ENCODE assay signal across 9 mouse cellular contexts in the genomic region with DNA sequence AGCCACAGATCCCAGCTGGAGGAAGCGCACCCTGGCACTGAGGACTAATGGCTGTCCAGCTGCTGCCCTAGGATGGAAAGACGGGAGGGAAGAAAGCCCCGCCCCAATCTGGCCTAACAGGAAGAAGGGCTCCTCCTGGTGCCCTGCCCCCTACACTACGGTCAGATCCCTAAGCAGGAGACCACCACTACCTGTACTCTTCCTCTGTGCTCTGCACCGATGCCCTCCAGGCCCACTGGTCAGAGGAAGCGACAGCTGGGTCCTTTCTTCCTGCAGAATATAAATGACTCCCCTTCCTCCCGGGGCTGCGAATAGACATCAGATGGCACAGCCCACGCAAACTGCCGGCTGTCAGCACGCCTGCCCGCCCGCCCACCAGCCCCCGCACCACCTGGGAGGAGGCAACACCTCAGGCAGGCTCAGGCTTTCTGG. TPM values are rescaled to one million over a fixed set of nuclear protein-coding genes. Genes with fewer than 3 reads are reported as not detected.
DNase-seq lines count a peak whose midpoint lies in the region; ATAC-seq lines count a peak whose summit lies in the region.
"Had no signal": no experiment of that assay in that cellular context is flagged by ENCODE, and none has a peak within 500 bp of the region (broad histone marks: within the 10 kb centered on the region; RNA-seq: fewer than 3 reads in every experiment).

No protein-coding gene starts in this region.

- 4% methylated on average over 14 of the region's 14 CpGs for WGBS in kidney, embryonic 16.5 days
- 22% methylated on average over 14 of the region's 14 CpGs for WGBS in embryonic facial prominence, embryonic 12.5 days
- WGBS in hindbrain, embryonic 12.5 days = 20% methylated on average over 14 of the region's 14 CpGs
- WGBS in midbrain, embryonic 14.5 days = 13% methylated on average over 14 of the region's 14 CpGs

- ATAC-seq in kidney, embryonic 16.5 days (ENCODE audit: low FRiP score, low TSS enrichment) = peak; percentile 59
- no peak for ATAC-seq in embryonic facial prominence, embryonic 12.5 days (ENCODE audit: insufficient number of reproducible peaks, insufficient read depth, low FRiP score, low TSS enrichment)
- peak; percentile 59 for ATAC-seq in hindbrain, embryonic 12.5 days (ENCODE audit: low FRiP score)
- ATAC-seq in midbrain, embryonic 14.5 days (ENCODE audit: low FRiP score, low TSS enrichment) = peak; percentile 38

- no peaks in the 10 kb centered on the region for H3K27me3 ChIP-seq in kidney, embryonic 16.5 days (ENCODE audit: insufficient read depth, low read length)
- no peaks in the 10 kb centered on the region for H3K27me3 ChIP-seq in embryonic facial prominence, embryonic 12.5 days
- H3K27me3 ChIP-seq in hindbrain, embryonic 12.5 days = no peaks in the 10 kb centered on the region
- no peaks in the 10 kb centered on the region for H3K27me3 ChIP-seq in midbrain, embryonic 14.5 days (ENCODE audit: control insufficient read depth, insufficient read depth, low read length)

- H3K36me3 ChIP-seq in kidney, embryonic 16.5 days (ENCODE audit: insufficient read depth, low read length) = no peaks in the 10 kb centered on the region
- H3K36me3 ChIP-seq in embryonic facial prominence, embryonic 12.5 days = no peaks in the 10 kb centered on the region; the same call in 1 of the 2 replicates
- peaks cover 18% of the 10 kb centered on the region; the same call in 1 of the 2 replicates for H3K36me3 ChIP-seq in hindbrain, embryonic 12.5 days
- peaks cover 19% of the 10 kb centered on the region for H3K36me3 ChIP-seq in midbrain, embryonic 14.5 days (ENCODE audit: control insufficient read depth, insufficient read depth, low read length)

- peaks cover 42% of the 10 kb centered on the region for H3K4me1 ChIP-seq in kidney, embryonic 16.5 days (ENCODE audit: insufficient read depth, low read length)
- peaks cover 26% of the 10 kb centered on the region for H3K4me1 ChIP-seq in embryonic facial prominence, embryonic 12.5 days
- H3K4me1 ChIP-seq in hindbrain, embryonic 12.5 days = peaks cover 44% of the 10 kb centered on the region
- peaks cover 22% of the 10 kb centered on the region for H3K4me1 ChIP-seq in midbrain, embryonic 14.5 days (ENCODE audit: control insufficient read depth, insufficient read depth, low read length)

- intact Hi-C loops in left cerebral cortex, postnatal 14 days (cut with DNase I) = no loop called here

- peak overlapping the region; percentile 61 for H3K27ac ChIP-seq in kidney, embryonic 16.5 days (ENCODE audit: low read length)
- H3K27ac ChIP-seq in embryonic facial prominence, embryonic 12.5 days = 0 out of 2 replicates have a peak overlapping the region, but pooled peaks have one; percentile 6
- peak overlapping the region; percentile 82 for H3K27ac ChIP-seq in hindbrain, embryonic 12.5 days
- H3K27ac ChIP-seq in midbrain, embryonic 14.5 days (replicated peaks; ENCODE audit: low read depth, low read length) = peak overlapping the region; percentile 74

- peak overlapping the region; percentile 11; the same call in 1 of the 2 replicates for H3K4me3 ChIP-seq in kidney, embryonic 16.5 days (ENCODE audit: low read length)
- no peak overlapping the region for H3K4me3 ChIP-seq in embryonic facial prominence, embryonic 12.5 days
- H3K4me3 ChIP-seq in hindbrain, embryonic 12.5 days = no peak overlapping the region
- no peak overlapping the region for H3K4me3 ChIP-seq in midbrain, embryonic 14.5 days (replicated peaks; ENCODE audit: low read depth, low read length)

- peak overlapping the region; percentile 48 for H3K4me2 ChIP-seq in kidney, embryonic 16.5 days (replicated peaks; ENCODE audit: low read depth, low read length)
- H3K4me2 ChIP-seq in embryonic facial prominence, embryonic 12.5 days (replicated peaks) = no peak overlapping the region; the same call in 1 of the 2 replicates
- H3K4me2 ChIP-seq in hindbrain, embryonic 12.5 days (replicated peaks) = peak overlapping the region; percentile 35
- H3K4me2 ChIP-seq in midbrain, embryonic 14.5 days (ENCODE audit: low read length) = peak overlapping the region; percentile 40; the same call in 1 of the 2 replicates

- no peaks in the 10 kb centered on the region for H3K9me3 ChIP-seq in kidney, embryonic 16.5 days (ENCODE audit: low read length)
- no peaks in the 10 kb centered on the region for H3K9me3 ChIP-seq in embryonic facial prominence, embryonic 12.5 days
- H3K9me3 ChIP-seq in hindbrain, embryonic 12.5 days (replicated peaks) = no peaks in the 10 kb centered on the region
- no peaks in the 10 kb centered on the region for H3K9me3 ChIP-seq in midbrain, embryonic 14.5 days (ENCODE audit: control insufficient read depth, low read length)

- H3K9ac ChIP-seq in kidney, embryonic 16.5 days (replicated peaks; ENCODE audit: low read length) = peak overlapping the region; percentile 53
- peak overlapping the region; percentile 27; the same call in 1 of the 2 replicates for H3K9ac ChIP-seq in embryonic facial prominence, embryonic 12.5 days
- H3K9ac ChIP-seq in hindbrain, embryonic 12.5 days = peak overlapping the region; percentile 45; the same call in 1 of the 2 replicates
- peak overlapping the region; percentile 34; the same call in 1 of the 2 replicates for H3K9ac ChIP-seq in midbrain, embryonic 14.5 days (replicated peaks; ENCODE audit: low read length)

- DNase-seq in kidney, adult 9 months = no peak
- peak; percentile 80 to 85 for DNase-seq in left cerebral cortex, postnatal 14 days (ENCODE audit: low spot score in 2 of 2)
- DNase-seq in midbrain, embryonic 14.5 days = peak; percentile 69
- DNase-seq in thymus, postnatal 14 days = no peak
- no peak for DNase-seq in urinary bladder, postnatal 10 days (ENCODE audit: low spot score)

RNA-seq across cellular contexts. Expression of a gene that starts 3.9 kb away (rescaled TPM):
- 3.4 and 3.9 TPM in 2 replicates for polyA plus RNA-seq in kidney, embryonic 16.5 days (2015; fragmentation: Nextera tagmentation; extraction: Ambion mirVana)
- polyA plus RNA-seq in embryonic facial prominence, embryonic 12.5 days (2016; fragmentation: Nextera tagmentation; extraction: Ambion mirVana) = 2.6 and 2.7 TPM in 2 replicates
- polyA plus RNA-seq in hindbrain, embryonic 12.5 days (2016; fragmentation: Nextera tagmentation; extraction: Ambion mirVana) = 5.0 and 5.6 TPM in 2 replicates
- 10 to 100 TPM; 13.7 to 14.7 TPM for total RNA-seq in left cerebral cortex, postnatal 14 days (2021)
- 2.7 and 4.3 TPM in 2 replicates for polyA plus RNA-seq in midbrain, embryonic 14.5 days (2014; fragmentation: Nextera tagmentation; extraction: Ambion mirVana)

RNA-seq across cellular contexts. Expression of a gene that starts 10.9 kb away (rescaled TPM):
- 5.4 and 5.8 TPM in 2 replicates for polyA plus RNA-seq in kidney, embryonic 16.5 days (2015; fragmentation: Nextera tagmentation; extraction: Ambion mirVana)
- 7.9 and 8.5 TPM in 2 replicates for polyA plus RNA-seq in embryonic facial prominence, embryonic 12.5 days (2016; fragmentation: Nextera tagmentation; extraction: Ambion mirVana)
- polyA plus RNA-seq in hindbrain, embryonic 12.5 days (2016; fragmentation: Nextera tagmentation; extraction: Ambion mirVana) = 10.7 and 13.1 TPM in 2 replicates
- 10 to 100 TPM; 55.3 to 57.7 TPM for total RNA-seq in left cerebral cortex, postnatal 14 days (2021)
- 10.2 and 10.3 TPM in 2 replicates for polyA plus RNA-seq in midbrain, embryonic 14.5 days (2014; fragmentation: Nextera tagmentation; extraction: Ambion mirVana)

RNA-seq across cellular contexts. Expression of a gene that starts 13.7 kb away (rescaled TPM):
- polyA plus RNA-seq in kidney, embryonic 16.5 days (2015; fragmentation: Nextera tagmentation; extraction: Ambion mirVana) = 18.7 and 22.2 TPM in 2 replicates
- polyA plus RNA-seq in embryonic facial prominence, embryonic 12.5 days (2016; fragmentation: Nextera tagmentation; extraction: Ambion mirVana) = 27.2 and 29.4 TPM in 2 replicates
- 27.6 and 29.6 TPM in 2 replicates for polyA plus RNA-seq in hindbrain, embryonic 12.5 days (2016; fragmentation: Nextera tagmentation; extraction: Ambion mirVana)
- 10 to 100 TPM; 22.5 to 23.0 TPM for total RNA-seq in left cerebral cortex, postnatal 14 days (2021)
- polyA plus RNA-seq in midbrain, embryonic 14.5 days (2014; fragmentation: Nextera tagmentation; extraction: Ambion mirVana) = 26.5 and 27.9 TPM in 2 replicates

RNA-seq across cellular contexts. Expression of a gene that starts 29.4 kb away (rescaled TPM):
- 3.7 and 5.0 TPM in 2 replicates for polyA plus RNA-seq in kidney, embryonic 16.5 days (2015; fragmentation: Nextera tagmentation; extraction: Ambion mirVana)
- 0.85 and 1.1 TPM in 2 replicates for polyA plus RNA-seq in embryonic facial prominence, embryonic 12.5 days (2016; fragmentation: Nextera tagmentation; extraction: Ambion mirVana)
- polyA plus RNA-seq in hindbrain, embryonic 12.5 days (2016; fragmentation: Nextera tagmentation; extraction: Ambion mirVana) = 0.58 and 0.72 TPM in 2 replicates
- total RNA-seq in left cerebral cortex, postnatal 14 days (2021) = 1 to 10 TPM; 1.1 to 1.3 TPM
- 0.42 and 0.43 TPM in 2 replicates for polyA plus RNA-seq in midbrain, embryonic 14.5 days (2014; fragmentation: Nextera tagmentation; extraction: Ambion mirVana)
- total RNA-seq: hematopoietic stem cell, adult 5-6 weeks had no signal

RNA-seq across cellular contexts. Expression of a gene that starts 42.4 kb away (rescaled TPM):
- 0.06 and 0.08 TPM in 2 replicates for polyA plus RNA-seq in kidney, embryonic 16.5 days (2015; fragmentation: Nextera tagmentation; extraction: Ambion mirVana)
- polyA plus RNA-seq in embryonic facial prominence, embryonic 12.5 days (2016; fragmentation: Nextera tagmentation; extraction: Ambion mirVana) = 0.36 and 0.43 TPM in 2 replicates
- 0.72 and 1.2 TPM in 2 replicates for polyA plus RNA-seq in hindbrain, embryonic 12.5 days (2016; fragmentation: Nextera tagmentation; extraction: Ambion mirVana)
- total RNA-seq in left cerebral cortex, postnatal 14 days (2021) = 10 to 100 TPM; 19.7 to 21.0 TPM
- 1.4 and 2.6 TPM in 2 replicates for polyA plus RNA-seq in midbrain, embryonic 14.5 days (2014; fragmentation: Nextera tagmentation; extraction: Ambion mirVana)
- total RNA-seq: hematopoietic stem cell, adult 5-6 weeks had no signal

Comparison
In these comparisons a context has a peak if more than half of its experiments do, and no peak if none do; other contexts are left out.
1. H3K27ac ChIP-seq: peak in every context shown above with its lines; median percentile 82 in hindbrain, embryonic 12.5 days; 74 in midbrain, embryonic 14.5 days; 61 in kidney, embryonic 16.5 days; 6 in embryonic facial prominence, embryonic 12.5 days.
2. DNase-seq: peak in left cerebral cortex, postnatal 14 days (2 of 2) and midbrain, embryonic 14.5 days (single experiment); none in kidney, adult 9 months (single experiment), thymus, postnatal 14 days (single experiment) and urinary bladder, postnatal 10 days (single experiment).
3. Peak in every context shown above with its lines, with median percentiles within 50 percentile points of each other: H3K9ac ChIP-seq.